Mouse (Mus musculus) ES-Bruce4 (cell line): ENCODE data around the gene Gstt1. TPM values are rescaled to one million over a fixed set of nuclear protein-coding genes. Genes with fewer than 3 reads are reported as not detected.
A peak's percentile ranks its signal among the peaks of the same experiment; 100 is the strongest.

Source experiments
- H3K27ac ChIP-seq: 2 replicates; pipeline ENCODE4 v1.5.1; 2012; ENCODE audit warnings: low read length, inconsistent platforms; ENCODE audit not compliant: insufficient read depth
- H3K27me3 ChIP-seq: 2 replicates; pipeline ENCODE4 v1.6.1; 2012; ENCODE audit warnings: mild to moderate bottlenecking, low read length, inconsistent platforms; ENCODE audit not compliant: control insufficient read depth, poor library complexity, insufficient read depth, severe bottlenecking
- H3K36me3 ChIP-seq: 2 replicates; pipeline ENCODE4 v1.6.1; 2012; ENCODE audit warnings: inconsistent platforms, mild to moderate bottlenecking, low read length, moderate library complexity; ENCODE audit not compliant: control insufficient read depth, poor library complexity, insufficient read depth, severe bottlenecking
- H3K4me1 ChIP-seq: one replicate; pipeline ENCODE4 v1.8.1; 2011; ENCODE audit warnings: low read length; ENCODE audit not compliant: control insufficient read depth, insufficient read depth
- H3K4me3 ChIP-seq: 2 replicates; pipeline ENCODE4 v1.5.1; 2011; ENCODE audit warnings: low read depth, mild to moderate bottlenecking, low read length
- H3K9ac ChIP-seq: 2 replicates; pipeline ENCODE4 v1.6.1; 2012; ENCODE audit warnings: low read depth, mild to moderate bottlenecking, inconsistent platforms; ENCODE audit not compliant: poor library complexity, severe bottlenecking
- H3K9me3 ChIP-seq: replicated peaks from 2 replicates; pipeline ENCODE4 v1.6.1; 2012; ENCODE audit warnings: mild to moderate bottlenecking, low read length, inconsistent platforms; ENCODE audit not compliant: control insufficient read depth, poor library complexity, insufficient read depth, severe bottlenecking
- CTCF ChIP-seq: IDR thresholded peaks from one replicate; pipeline ENCODE4 v1.8.1; 2011; ENCODE audit warnings: low read depth, low read length
- EP300 ChIP-seq: IDR thresholded peaks from 2 replicates; pipeline ENCODE4 v1.6.1; 2011; ENCODE audit warnings: low read depth, low read length; ENCODE audit not compliant: insufficient read depth
- POLR2A ChIP-seq: IDR thresholded peaks from one replicate; pipeline ENCODE4 v1.8.1; 2011; ENCODE audit warnings: low read length; ENCODE audit not compliant: insufficient read depth
- polyA plus RNA-seq: library from polyadenylated mRNA; stranded (reverse); fragments of >200 nt; gene quantifications from 2 replicates; pipeline ENCODE4 v1.2.4, GENCODE M21; 2011; ENCODE audit warnings: low read depth; ENCODE audit not compliant: missing spikeins, insufficient read depth, insufficient read length

The Gstt1 gene
- polyA plus RNA-seq, 1 experiment, result 9.5 TPM

GRCm38 (mm10) chr10:75823782-75824181 lies 25.4 kb upstream of the Gstt1 start:
- TF ChIP-seq EP300 (no peak), POLR2A (no peak), CTCF (no peak)
- H3K27me3 ChIP-seq, result no peaks in the 10 kb centered on the region
- H3K27ac ChIP-seq, result no peak overlapping the region
- no peak overlapping the region for H3K9ac ChIP-seq
- no peaks in the 10 kb centered on the region for H3K4me1 ChIP-seq
- H3K4me3 ChIP-seq, result no peak overlapping the region
- H3K9me3 ChIP-seq, result no peaks in the 10 kb centered on the region
- H3K36me3 ChIP-seq, result no peaks in the 10 kb centered on the region

DNA sequence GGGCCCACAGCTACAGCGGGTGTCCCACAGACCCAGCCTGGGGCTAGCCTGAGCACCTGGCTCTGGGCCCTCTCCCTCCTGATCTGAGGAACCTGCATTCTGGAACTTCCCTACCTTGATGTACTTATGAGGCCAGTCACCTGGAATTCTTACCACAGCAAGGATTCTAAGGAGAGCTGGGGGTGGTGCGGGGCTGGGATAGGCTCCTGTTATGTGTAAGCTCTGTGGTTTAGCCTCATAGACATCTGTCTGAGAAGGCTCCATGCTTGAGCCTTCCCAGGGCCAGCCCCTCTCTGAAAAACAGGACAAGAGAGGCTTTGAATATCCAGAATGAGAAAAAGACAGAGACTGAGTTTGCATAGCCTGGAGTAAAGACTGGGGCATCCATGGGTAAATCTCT lies 24.1 kb upstream of the Gstt1 start, which contains the start of gene Gstt4:
TSS of gene Gstt4 (minus strand) at position 101 of the 400 bp plus-strand sequence.
- Histone ChIP-seq H3K4me3 (no peak within 1 kb of the TSS), H3K9me3 (no peaks in the 10 kb centered on the region), H3K4me1 (no peaks in the 10 kb centered on the region), H3K27me3 (no peaks in the 10 kb centered on the region), H3K9ac (no peak within 1 kb of the TSS), H3K36me3 (no peaks in the 10 kb centered on the region), H3K27ac (no peak within 1 kb of the TSS)
- no peak for TF ChIP-seq EP300
- TF ChIP-seq POLR2A, result no peak
- no peak for TF ChIP-seq CTCF

GRCm38 (mm10) chr10:75819882-75820281 lies 21.5 kb upstream of the Gstt1 start:
- Histone ChIP-seq H3K4me1 (no peaks in the 10 kb centered on the region), H3K27me3 (no peaks in the 10 kb centered on the region), H3K9ac (no peak overlapping the region), H3K27ac (no peak overlapping the region), H3K9me3 (no peaks in the 10 kb centered on the region), H3K36me3 (no peaks in the 10 kb centered on the region), H3K4me3 (no peak overlapping the region)
- TF ChIP-seq EP300 (no peak), CTCF (no peak), POLR2A (no peak)

DNA sequence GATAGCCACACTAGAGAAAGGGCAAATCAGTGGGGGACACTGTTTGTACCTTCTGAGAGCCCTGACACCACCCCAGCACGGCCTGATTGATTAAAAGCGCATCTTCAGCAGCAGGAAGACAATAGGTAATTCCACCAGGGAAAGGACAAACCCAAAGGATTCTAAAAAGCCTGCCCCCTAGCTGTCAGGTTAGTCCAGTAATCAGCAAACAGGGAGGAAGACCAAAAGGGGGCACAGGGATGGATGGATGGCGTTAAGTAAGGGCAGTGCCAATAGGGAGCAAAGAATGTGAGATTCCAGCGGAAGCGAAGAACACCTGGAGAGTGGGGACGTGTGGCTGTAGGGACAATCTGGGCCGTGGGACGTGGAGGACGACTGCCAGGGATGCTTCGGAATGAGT lies 20.3 kb upstream of the Gstt1 start:
- no peak overlapping the region for H3K4me3 ChIP-seq
- TF ChIP-seq POLR2A (no peak), CTCF (no peak), EP300 (no peak)

DNA sequence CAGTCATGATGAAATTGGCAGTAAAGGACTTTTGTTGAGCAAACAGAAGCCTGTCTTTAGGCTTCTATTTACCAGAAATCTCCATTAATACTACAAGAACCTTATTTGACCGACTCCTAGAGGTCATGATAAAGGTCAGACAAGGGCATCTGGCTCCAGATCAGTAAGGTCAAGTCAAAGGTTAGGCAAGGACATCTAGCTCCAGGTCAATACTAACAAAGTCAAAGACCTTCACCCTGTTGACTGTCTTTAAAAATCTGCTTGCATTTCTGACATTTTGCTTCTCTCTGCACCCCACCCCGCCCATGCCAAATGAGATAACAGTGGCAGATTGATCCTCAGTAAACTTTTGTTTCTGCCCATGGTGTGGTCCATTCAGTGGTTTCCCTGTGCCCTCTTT lies 5.8 kb upstream of the Gstt1 start:
- Histone ChIP-seq H3K4me3 (no peak overlapping the region), H3K4me1 (no peaks in the 10 kb centered on the region), H3K9me3 (no peaks in the 10 kb centered on the region), H3K36me3 (no peaks in the 10 kb centered on the region), H3K9ac (no peak overlapping the region), H3K27ac (no peak overlapping the region), H3K27me3 (no peaks in the 10 kb centered on the region)
- no peak for TF ChIP-seq CTCF
- TF ChIP-seq POLR2A, result no peak
- TF ChIP-seq EP300, result no peak

More for the DNA sequence above, 20.3 kb upstream of the Gstt1 start:
- Histone ChIP-seq H3K27me3 (no peaks in the 10 kb centered on the region), H3K36me3 (no peaks in the 10 kb centered on the region), H3K27ac (no peak overlapping the region), H3K9ac (no peak overlapping the region), H3K4me1 (no peaks in the 10 kb centered on the region), H3K9me3 (no peaks in the 10 kb centered on the region)

GRCm38 (mm10) chr10:75797619-75798175 lies 687 bp downstream of the Gstt1 start:
- no peaks in the 10 kb centered on the region for H3K27me3 ChIP-seq
- H3K9me3 ChIP-seq, result no peaks in the 10 kb centered on the region
- H3K4me3 ChIP-seq, result peak overlapping the region; percentile 77
- no peaks in the 10 kb centered on the region for H3K36me3 ChIP-seq
- no peaks in the 10 kb centered on the region for H3K4me1 ChIP-seq
- peak overlapping the region; percentile 30 for H3K9ac ChIP-seq
- TF ChIP-seq CTCF, result no peak
- no peak for TF ChIP-seq POLR2A
- TF ChIP-seq EP300, result no peak
- no peak overlapping the region for H3K27ac ChIP-seq
